Mouse (Mus musculus): Measurements from ENCODE around the gene Aste1. TPM values are rescaled to one million over a fixed set of nuclear protein-coding genes. Genes with fewer than 3 reads are reported as not detected.

Gene Aste1
- 10 to 100 TPM; 10.7 to 13.6 TPM for total RNA-seq (2021)
- polyA plus RNA-seq (2012; rRNA removed) = 2.8 and 3.0 TPM in 2 replicates
- long read RNA-seq, partial matches to known transcripts = 1 of 6 reads
- long read RNA-seq, other reads (novel, unspliced or antisense) = 3 of 6 reads

- peak; percentile 97 for DNase-seq
These were observed at the start of gene Aste1, which contains the start of gene Nek11 for GRCm38 (mm10) chr9:105395218-105395627. Gene Aste1 (plus strand): TSS chr9:105395392. Gene Nek11 (minus strand): TSS chr9:105395524.

DNA sequence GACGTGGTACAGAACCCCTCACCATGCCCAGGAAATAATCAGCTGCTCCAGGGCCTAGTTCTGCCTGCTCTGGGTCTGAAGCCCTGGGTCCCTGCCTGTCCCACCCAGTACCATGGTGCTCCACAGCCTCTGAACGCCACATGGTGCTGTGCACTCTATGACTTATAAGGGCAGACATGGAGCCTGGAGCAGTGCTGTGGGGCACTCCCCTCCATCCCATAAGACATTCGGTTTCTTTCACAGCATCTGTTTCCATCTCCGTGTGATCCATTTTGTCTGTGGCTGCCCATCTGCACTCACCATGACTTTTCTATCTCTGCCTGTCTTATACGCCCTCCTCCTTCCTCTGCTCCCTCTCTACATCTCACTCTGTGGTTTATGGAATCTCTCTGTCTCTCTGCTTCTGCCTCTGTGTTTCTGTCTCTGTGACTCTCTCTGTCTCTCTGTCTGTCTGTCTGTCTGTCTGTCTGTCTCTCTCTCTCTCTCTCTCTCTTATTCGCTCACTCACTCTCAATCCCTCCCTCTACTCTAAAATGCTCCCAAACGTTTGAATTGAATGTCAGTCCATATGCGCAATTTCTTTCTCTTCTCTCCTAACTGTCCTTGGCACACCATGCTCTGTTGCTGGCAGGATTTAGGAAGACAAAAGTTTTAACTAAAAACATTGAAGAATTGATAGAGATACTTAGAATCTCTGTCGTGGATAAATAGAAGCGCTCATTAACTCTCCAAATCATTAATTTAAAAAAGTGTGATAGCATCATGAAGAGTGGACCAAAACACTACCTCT is 46.8 kb upstream of the Aste1 start:
- no peak for DNase-seq

- DNase-seq = no peak
These were observed 46.2 kb upstream of the Aste1 start for GRCm38 (mm10) chr9:105349034-105349433.

- DNase-seq = no peak
These were observed 33.0 kb upstream of the Aste1 start for GRCm38 (mm10) chr9:105362181-105362580.

DNA sequence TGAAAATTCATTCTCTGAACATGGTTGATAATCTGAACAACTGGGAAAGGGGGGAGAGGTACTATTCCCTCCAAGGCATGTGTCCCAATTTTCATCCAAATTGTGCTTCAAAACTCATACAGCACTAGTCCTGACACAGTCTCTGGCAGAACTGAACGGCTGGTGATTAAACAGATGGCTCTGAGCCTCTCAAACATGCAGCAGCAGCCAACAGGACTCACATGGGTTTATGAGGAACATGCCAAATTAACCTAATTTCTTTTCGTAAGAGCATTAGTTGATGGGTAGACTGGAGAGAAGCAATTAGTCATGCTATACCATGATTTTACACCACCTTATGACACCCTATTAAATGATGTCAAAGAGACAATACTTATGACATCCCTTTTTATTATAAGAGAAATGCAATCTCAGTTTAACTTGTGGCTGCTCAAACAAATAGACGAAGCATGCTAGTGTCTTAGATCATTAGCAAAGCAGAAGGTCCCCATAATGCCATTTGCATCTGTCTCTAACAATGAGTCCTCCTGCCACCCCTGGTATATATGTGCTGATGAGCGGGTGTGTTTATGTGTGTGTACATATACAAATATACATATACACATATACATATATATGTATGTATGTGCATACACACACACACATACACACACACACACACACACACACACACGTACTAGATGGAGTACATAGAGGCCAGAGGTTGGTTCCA is 31.5 kb upstream of the Aste1 start:
- DNase-seq = no peak

DNA sequence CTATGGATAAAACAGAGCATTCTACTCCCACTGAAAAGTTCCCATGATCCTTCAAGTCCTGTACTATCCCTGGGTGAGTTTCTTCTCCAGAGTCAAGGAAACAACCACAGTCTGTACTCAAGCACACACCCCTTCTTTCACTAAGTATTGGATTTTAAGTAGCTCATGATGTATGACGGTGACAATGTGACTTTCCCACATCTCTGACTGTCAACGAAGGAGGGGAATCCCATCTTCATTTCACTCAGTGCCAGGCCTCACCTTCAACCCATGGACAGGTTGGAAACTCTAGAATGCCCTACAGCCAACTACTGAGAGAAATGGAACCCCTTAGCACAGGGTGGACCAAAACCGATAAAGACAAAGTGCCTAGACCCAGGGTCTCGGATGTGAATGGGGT is 29.0 kb upstream of the Aste1 start:
- DNase-seq = no peak

DNA sequence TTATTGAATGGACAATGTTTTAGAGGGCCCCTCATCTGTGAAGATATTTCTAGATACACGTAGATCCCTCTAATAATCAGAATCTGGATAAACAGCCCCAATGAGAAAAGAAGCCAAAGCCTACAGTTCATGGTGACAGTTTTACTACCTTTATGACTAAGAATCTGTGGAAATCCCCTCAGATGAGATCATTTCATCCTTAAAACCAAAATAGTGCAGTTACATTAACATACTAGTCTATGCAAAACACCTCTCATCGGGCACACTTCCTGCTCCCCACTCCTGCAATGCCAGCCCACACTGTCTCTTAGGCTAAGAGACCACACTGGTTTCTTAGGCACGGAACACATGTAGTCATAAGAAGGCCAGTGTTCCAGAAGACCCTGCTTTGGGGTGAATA is 26.6 kb upstream of the Aste1 start:
- no peak for DNase-seq

DNA sequence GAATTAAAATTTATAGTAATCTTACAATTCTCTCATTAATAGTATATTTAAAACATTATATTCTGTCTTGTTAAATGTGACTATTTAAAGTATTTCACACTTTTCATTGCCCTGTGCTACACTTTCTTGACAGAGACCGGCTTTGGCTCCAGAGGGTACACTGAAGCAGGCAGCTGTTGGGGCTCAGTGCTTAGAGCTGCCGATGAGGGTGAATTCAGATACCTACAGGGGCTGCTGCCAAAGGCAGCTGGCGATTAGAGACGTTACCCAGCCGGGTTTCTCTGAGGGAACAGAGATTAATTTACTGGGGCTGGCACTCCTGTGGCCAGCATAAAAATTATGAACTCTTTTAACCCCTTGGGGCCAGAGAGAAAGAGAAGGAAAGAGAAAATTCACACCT is 20.8 kb upstream of the Aste1 start:
- DNase-seq = no peak

GRCm38 (mm10) chr9:105376411-105376810 is 18.8 kb upstream of the Aste1 start:
- DNase-seq = no peak

GRCm38 (mm10) chr9:105376954-105377530 is 18.1 kb upstream of the Aste1 start:
- DNase-seq = no peak

DNA sequence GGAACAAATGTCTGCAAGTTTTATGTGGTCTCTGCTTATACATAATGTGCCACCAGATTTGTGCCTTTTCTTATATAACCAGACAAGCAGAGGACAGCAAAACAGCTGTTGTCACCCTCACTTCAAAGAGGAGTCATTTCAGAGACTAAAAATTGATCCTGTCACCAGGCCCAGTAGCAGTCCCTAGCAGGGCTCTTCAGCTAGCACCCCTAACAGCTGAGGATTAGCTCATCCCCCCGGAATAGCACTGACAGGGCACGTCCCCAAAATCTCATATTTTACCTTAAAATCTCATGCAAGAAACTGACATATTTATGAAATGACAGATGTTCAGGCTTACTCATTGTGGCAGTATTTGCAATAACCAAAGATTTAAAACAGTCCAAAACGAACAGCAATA is 17.6 kb upstream of the Aste1 start:
- no peak for DNase-seq

DNA sequence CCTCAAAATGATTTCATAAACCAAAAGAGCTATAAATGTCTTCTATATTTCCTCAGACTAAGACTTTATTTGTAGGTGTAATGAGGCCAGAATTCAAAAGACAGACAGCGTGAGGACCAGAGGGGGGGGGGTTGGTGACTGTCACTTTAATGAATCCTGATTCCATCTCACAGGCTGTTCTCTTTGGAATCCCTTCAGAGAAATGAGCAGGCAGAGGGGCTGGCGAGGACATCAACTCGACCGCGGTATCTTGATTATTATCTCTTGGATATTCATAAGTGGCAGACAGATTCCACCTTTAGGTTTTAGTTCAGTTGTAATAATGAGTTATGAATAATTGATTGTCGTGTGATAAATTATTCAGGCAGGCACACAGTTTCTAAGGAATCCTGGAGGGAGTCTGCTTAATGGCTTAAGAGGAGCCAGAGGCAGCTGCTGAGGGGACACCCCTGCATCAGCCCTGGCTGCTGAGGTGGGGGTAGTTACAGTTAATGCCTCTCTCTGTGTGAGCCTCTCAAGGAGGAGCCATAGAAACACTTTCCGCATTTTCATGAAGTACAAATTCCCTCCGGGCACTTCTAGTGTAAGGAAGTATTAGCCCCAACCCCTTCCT is 15.6 kb upstream of the Aste1 start:
- DNase-seq = no peak

GRCm38 (mm10) chr9:105387403-105387802 is 7.8 kb upstream of the Aste1 start:
- DNase-seq = no peak

GRCm38 (mm10) chr9:105389289-105389688 is 5.9 kb upstream of the Aste1 start:
- peak; percentile 55 for DNase-seq

DNA sequence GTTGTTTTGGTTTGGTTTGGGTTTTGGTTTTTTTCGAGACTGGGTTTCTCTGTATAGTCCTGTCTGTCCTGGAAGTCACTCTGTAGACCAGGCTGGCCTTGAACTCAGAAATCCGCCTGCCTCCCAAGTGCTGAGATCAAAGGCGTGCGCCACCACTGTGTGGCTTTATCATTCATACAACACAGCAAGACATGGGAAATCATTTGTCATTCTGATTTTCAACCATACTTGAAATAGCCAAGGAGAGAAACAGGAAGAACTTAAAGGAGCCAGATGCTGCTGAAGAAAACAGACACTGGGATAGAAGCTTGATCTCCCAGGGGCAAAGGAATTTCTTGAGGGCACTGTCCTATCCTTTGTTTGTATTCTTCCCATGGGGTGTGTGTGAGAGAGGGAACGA is 4.6 kb upstream of the Aste1 start:
- no peak for DNase-seq

DNA sequence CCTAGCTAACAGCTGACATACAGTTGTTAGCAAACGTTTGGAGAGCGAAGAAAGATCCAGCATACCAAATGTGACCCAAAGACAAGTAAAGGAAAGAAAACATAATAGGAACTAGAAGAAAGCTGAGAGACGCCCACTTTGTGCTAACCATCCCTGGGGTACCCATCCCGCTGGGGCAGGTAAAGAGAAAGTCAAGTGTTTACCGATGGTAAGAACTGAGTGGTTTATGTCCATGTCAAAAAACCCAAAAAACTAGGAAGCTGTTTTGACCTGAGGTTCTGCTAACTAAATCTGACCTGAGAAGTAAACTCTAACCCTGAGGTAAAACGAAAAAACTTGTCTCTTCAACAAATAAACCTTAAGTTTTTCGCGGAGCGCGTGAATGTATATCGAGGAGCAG is 472 bp upstream of the Aste1 start:
- no peak for DNase-seq

DNA sequence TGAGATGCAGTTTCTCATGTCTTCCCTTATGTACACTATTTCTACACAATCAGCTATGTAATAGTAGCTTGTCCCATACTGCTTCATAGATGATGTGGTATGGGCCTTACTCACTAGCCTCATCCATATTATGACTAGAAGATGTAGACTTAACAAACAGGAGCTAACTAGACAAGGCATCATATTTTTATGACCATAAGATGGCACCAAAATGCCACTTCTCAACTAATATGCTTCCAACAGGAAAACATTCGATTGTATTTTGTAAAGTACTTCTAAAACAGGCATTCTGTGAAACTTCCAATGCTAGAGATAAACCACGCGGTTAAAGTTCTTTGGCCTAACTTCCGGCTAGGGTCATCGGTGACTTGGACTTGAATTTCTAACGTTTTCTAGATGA is 13.4 kb downstream of the Aste1 start:
- DNase-seq = no peak

GRCm38 (mm10) chr9:105459032-105459431 is 63.8 kb downstream of the Aste1 start:
- DNase-seq = peak; percentile 62

- DNase-seq = no peak
These were observed 66.3 kb downstream of the Aste1 start for GRCm38 (mm10) chr9:105461496-105461895.
